Mouse (Mus musculus): ENCODE results near the gene Vmn1r221. TPM values are rescaled to one million over a fixed set of nuclear protein-coding genes. Genes with fewer than 3 reads are reported as not detected.
A peak's percentile ranks its signal among the peaks of the same experiment; 100 is the strongest.
"Not testable (repeated sequence)": the region's sequence is repeated elsewhere in the genome, so short reads cannot be mapped to it uniquely, and the experiment has no call there.

Gene Vmn1r221
- not detected in 2 replicates for polyA plus RNA-seq (2015; fragmentation: Nextera tagmentation; extraction: Ambion mirVana)

- not testable (repeated sequence) for H3K4me3 ChIP-seq; ATAC-seq (replicated peaks); H3K36me3 ChIP-seq (replicated peaks); H3K27ac ChIP-seq; H3K4me2 ChIP-seq; H3K9ac ChIP-seq; H3K27me3 ChIP-seq (replicated peaks); H3K4me1 ChIP-seq; H3K9me3 ChIP-seq
- 87% methylated on average over 2 of the region's 2 CpGs for WGBS
Observed at GRCm38 (mm10) chr13:23213827-23214226, at the start of gene Vmn1r221. Gene Vmn1r221 (plus strand): TSS chr13:23214127.

- not testable (repeated sequence) for H3K4me2 ChIP-seq; ATAC-seq (replicated peaks); H3K4me1 ChIP-seq; H3K27ac ChIP-seq; H3K9ac ChIP-seq; H3K9me3 ChIP-seq; H3K4me3 ChIP-seq; H3K27me3 ChIP-seq (replicated peaks); H3K36me3 ChIP-seq (replicated peaks)
- WGBS: 89% methylated on average over 4 of the region's 4 CpGs
Observed at GRCm38 (mm10) chr13:23166471-23166870, 47.5 kb upstream of the Vmn1r221 start.

GRCm38 (mm10) chr13:23187875-23188274 is 26.1 kb upstream of the Vmn1r221 start, which contains the start of gene Vmn1r220:
Gene Vmn1r220 (minus strand): TSS chr13:23187975.
- Histone ChIP-seq H3K4me1 (no peaks in the 10 kb centered on the region), H3K9me3 (no peaks in the 10 kb centered on the region), H3K4me3 (no peak within 1 kb of the TSS), H3K36me3 (replicated peaks) (no peaks in the 10 kb centered on the region), H3K4me2 (no peak within 1 kb of the TSS), H3K27ac (no peak within 1 kb of the TSS), H3K27me3 (replicated peaks) (no peaks in the 10 kb centered on the region), H3K9ac (no peak within 1 kb of the TSS)
- WGBS: 89% methylated on average over 2 of the region's 2 CpGs
- ATAC-seq (replicated peaks): no peak

GRCm38 (mm10) chr13:23203885-23204284 is 10.0 kb upstream of the Vmn1r221 start:
- H3K36me3 ChIP-seq (replicated peaks); H3K4me2 ChIP-seq; H3K27ac ChIP-seq; H3K9ac ChIP-seq; H3K4me3 ChIP-seq; H3K27me3 ChIP-seq (replicated peaks); H3K4me1 ChIP-seq; ATAC-seq (replicated peaks); H3K9me3 ChIP-seq: not testable (repeated sequence)
- 86% methylated on average over 1 of the region's 1 CpGs for WGBS

- not testable (repeated sequence) for H3K27ac ChIP-seq; H3K4me1 ChIP-seq; ATAC-seq (replicated peaks); H3K27me3 ChIP-seq (replicated peaks); H3K9ac ChIP-seq; H3K4me3 ChIP-seq; H3K9me3 ChIP-seq; H3K4me2 ChIP-seq; H3K36me3 ChIP-seq (replicated peaks)
Observed at GRCm38 (mm10) chr13:23235847-23236246, 21.9 kb downstream of the Vmn1r221 start, which contains the start of gene Vmn1r222. Gene Vmn1r222 (minus strand): TSS chr13:23235947.

GRCm38 (mm10) chr13:23246834-23247233 is 32.9 kb downstream of the Vmn1r221 start, which contains the start of gene Vmn1r223:
Gene Vmn1r223 (plus strand): TSS chr13:23247134.
- not testable (repeated sequence) for H3K4me3 ChIP-seq; H3K9me3 ChIP-seq; ATAC-seq (replicated peaks); H3K4me1 ChIP-seq; H3K36me3 ChIP-seq (replicated peaks); H3K9ac ChIP-seq; H3K4me2 ChIP-seq; H3K27me3 ChIP-seq (replicated peaks); H3K27ac ChIP-seq
- WGBS: 78% methylated on average over 1 of the region's 1 CpGs

- H3K4me2 ChIP-seq: no peak overlapping the region
- H3K36me3 ChIP-seq (replicated peaks): no peaks in the 10 kb centered on the region
- WGBS: 76% methylated on average over 2 of the region's 2 CpGs
- no peaks in the 10 kb centered on the region for H3K9me3 ChIP-seq
- no peak overlapping the region for H3K4me3 ChIP-seq
- no peak overlapping the region for H3K27ac ChIP-seq
- ATAC-seq (replicated peaks): no peak
- no peaks in the 10 kb centered on the region for H3K27me3 ChIP-seq (replicated peaks)
- H3K9ac ChIP-seq: no peak overlapping the region
- no peaks in the 10 kb centered on the region for H3K4me1 ChIP-seq
Observed at GRCm38 (mm10) chr13:23258546-23259048, 44.7 kb downstream of the Vmn1r221 start.

GRCm38 (mm10) chr13:23268606-23269005 is 54.7 kb downstream of the Vmn1r221 start:
- not testable (repeated sequence) for H3K4me1 ChIP-seq; H3K9ac ChIP-seq; H3K27ac ChIP-seq; H3K9me3 ChIP-seq; H3K4me2 ChIP-seq; H3K4me3 ChIP-seq; H3K36me3 ChIP-seq (replicated peaks); ATAC-seq (replicated peaks); H3K27me3 ChIP-seq (replicated peaks)
- 90% methylated on average over 2 of the region's 3 CpGs for WGBS

GRCm38 (mm10) chr13:23269127-23269526 is 55.2 kb downstream of the Vmn1r221 start:
- Histone ChIP-seq H3K4me3 (0 out of 2 replicates have a peak overlapping the region, but pooled peaks have one; percentile 37), H3K4me2 (peak overlapping the region; percentile 49; the same call in 1 of the 2 replicates)
- H3K9me3 ChIP-seq: not testable (repeated sequence)

GRCm38 (mm10) chr13:23269681-23270080 is 55.8 kb downstream of the Vmn1r221 start:
- no peak overlapping the region for H3K27ac ChIP-seq
- 28% methylated on average over 11 of the region's 11 CpGs for WGBS
- no peaks in the 10 kb centered on the region for H3K27me3 ChIP-seq (replicated peaks)
- peak overlapping the region; percentile 49 for H3K4me2 ChIP-seq
- peak overlapping the region; percentile 37 for H3K4me3 ChIP-seq
- peak; percentile 63 for ATAC-seq (replicated peaks)
- H3K4me1 ChIP-seq: no peaks in the 10 kb centered on the region
- no peaks in the 10 kb centered on the region for H3K36me3 ChIP-seq (replicated peaks)
- H3K9ac ChIP-seq: no peak overlapping the region
- no peaks in the 10 kb centered on the region for H3K9me3 ChIP-seq

More at GRCm38 (mm10) chr13:23269127-23269526, 55.2 kb downstream of the Vmn1r221 start:
- not testable (repeated sequence) for H3K9ac ChIP-seq; H3K27ac ChIP-seq; H3K27me3 ChIP-seq (replicated peaks); H3K4me1 ChIP-seq; H3K36me3 ChIP-seq (replicated peaks)
- WGBS: 50% methylated on average over 4 of the region's 4 CpGs
- peak; percentile 86 for ATAC-seq (replicated peaks)

- 2% methylated on average over 34 of the region's 34 CpGs for WGBS
- H3K36me3 ChIP-seq (replicated peaks): no peaks in the 10 kb centered on the region
- no peaks in the 10 kb centered on the region for H3K9me3 ChIP-seq
- peak overlapping the region; percentile 45; the same call in 1 of the 2 replicates for H3K27ac ChIP-seq
- peak overlapping the region; percentile 36 for H3K9ac ChIP-seq
- peak overlapping the region; percentile 49 for H3K4me2 ChIP-seq
- H3K4me3 ChIP-seq: peak overlapping the region; percentile 37
- ATAC-seq (replicated peaks): peak; percentile 98
- no peaks in the 10 kb centered on the region for H3K4me1 ChIP-seq
- H3K27me3 ChIP-seq (replicated peaks): no peaks in the 10 kb centered on the region
Observed at GRCm38 (mm10) chr13:23270321-23271101, 56.6 kb downstream of the Vmn1r221 start.

Measured in midbrain, embryonic 15.5 days (tissue).